ENCODE assay signal across 10 mouse cellular contexts in the genomic region with DNA sequence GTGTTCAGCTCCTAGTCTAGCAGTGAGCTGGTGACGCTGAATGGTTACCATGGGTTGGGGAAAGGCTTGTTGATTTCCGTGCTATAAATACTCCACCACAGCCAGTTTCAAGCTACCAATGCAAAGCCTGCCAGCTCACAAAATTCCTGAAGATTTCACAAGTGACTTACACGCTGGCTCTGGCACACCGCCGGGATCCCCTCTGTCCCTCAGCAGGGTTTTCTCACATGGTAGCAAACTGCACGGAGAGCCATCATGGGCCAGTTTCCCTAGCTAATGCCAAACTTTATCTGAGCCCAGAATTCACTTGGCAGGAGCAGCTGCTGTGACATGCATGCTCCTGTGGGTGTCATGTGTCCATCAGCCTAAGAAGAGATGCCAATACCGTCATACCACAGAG. TPM values are rescaled to one million over a fixed set of nuclear protein-coding genes. Genes with fewer than 3 reads are reported as not detected.
DNase-seq lines count a peak whose midpoint lies in the region; ATAC-seq lines count a peak whose summit lies in the region.
"Had no signal": no experiment of that assay in that cellular context is flagged by ENCODE, and none has a peak within 500 bp of the region (broad histone marks: within the 10 kb centered on the region; RNA-seq: fewer than 3 reads in every experiment).

No protein-coding gene starts in this region.

- DNase-seq in cerebellum, postnatal 36 days = peak; percentile 3 to 15
- DNase-seq in cerebellum, adult 9-10 months = no peak
- peak; percentile 50 for DNase-seq in adrenal gland, postnatal 10 days
- DNase-seq in left cerebral cortex, postnatal 36 days (ENCODE audit: low spot score in 2 of 2) = peak; percentile 13 to 19

- H3K4me2 ChIP-seq in heart, embryonic 13.5 days = peak overlapping the region; percentile 14
- no peak overlapping the region for H3K4me2 ChIP-seq in neural tube, embryonic 15.5 days
- H3K4me2 ChIP-seq in midbrain, embryonic 13.5 days (replicated peaks) = no peak overlapping the region
- H3K4me2 ChIP-seq: midbrain, embryonic 12.5 days had no signal

- H3K27ac ChIP-seq in heart, embryonic 13.5 days (replicated peaks) = peak overlapping the region; percentile 40
- H3K27ac ChIP-seq in neural tube, embryonic 15.5 days (replicated peaks) = no peak overlapping the region
- no peak overlapping the region for H3K27ac ChIP-seq in midbrain, embryonic 13.5 days
- H3K27ac ChIP-seq: midbrain, embryonic 12.5 days had no signal

- intact Hi-C loops in left cerebral cortex, postnatal 36 days (cut with DNase I) = no loop called here

- H3K4me3 ChIP-seq in heart, embryonic 13.5 days = peak overlapping the region; percentile 1; the same call in 1 of the 2 replicates
- no peak overlapping the region for H3K4me3 ChIP-seq in neural tube, embryonic 15.5 days (replicated peaks)
- H3K4me3 ChIP-seq in midbrain, embryonic 13.5 days (replicated peaks) = no peak overlapping the region
- H3K4me3 ChIP-seq: midbrain, embryonic 12.5 days had no signal

- no peaks in the 10 kb centered on the region for H3K36me3 ChIP-seq in heart, embryonic 13.5 days
- no peaks in the 10 kb centered on the region for H3K36me3 ChIP-seq in neural tube, embryonic 15.5 days
- H3K36me3 ChIP-seq in midbrain, embryonic 13.5 days = no peaks in the 10 kb centered on the region
- H3K36me3 ChIP-seq: midbrain, embryonic 12.5 days had no signal

- 0 out of 2 replicates have a peak, but pooled peaks cover 3% of the 10 kb centered on the region for H3K27me3 ChIP-seq in heart, embryonic 13.5 days (replicated peaks)
- no peaks in the 10 kb centered on the region; the same call in 1 of the 2 replicates for H3K27me3 ChIP-seq in neural tube, embryonic 15.5 days (replicated peaks)
- no peaks in the 10 kb centered on the region for H3K27me3 ChIP-seq in midbrain, embryonic 13.5 days
- H3K27me3 ChIP-seq: CH12.LX; midbrain, embryonic 12.5 days had no signal

- no peak overlapping the region for H3K9ac ChIP-seq in heart, embryonic 13.5 days
- no peak overlapping the region for H3K9ac ChIP-seq in neural tube, embryonic 15.5 days (replicated peaks)
- H3K9ac ChIP-seq in midbrain, embryonic 13.5 days (replicated peaks) = no peak overlapping the region
- H3K9ac ChIP-seq: midbrain, embryonic 12.5 days had no signal

- H3K4me1 ChIP-seq in heart, embryonic 13.5 days = peaks cover 12% of the 10 kb centered on the region
- no peaks in the 10 kb centered on the region for H3K4me1 ChIP-seq in neural tube, embryonic 15.5 days
- H3K4me1 ChIP-seq in midbrain, embryonic 13.5 days (replicated peaks) = no peaks in the 10 kb centered on the region

- no peaks in the 10 kb centered on the region for H3K9me3 ChIP-seq in heart, embryonic 13.5 days
- H3K9me3 ChIP-seq in neural tube, embryonic 15.5 days (replicated peaks) = no peaks in the 10 kb centered on the region
- no peaks in the 10 kb centered on the region; the same call in 1 of the 2 replicates for H3K9me3 ChIP-seq in midbrain, embryonic 13.5 days
- H3K9me3 ChIP-seq: midbrain, embryonic 12.5 days had no signal

- 36% methylated on average over 7 of the region's 7 CpGs for WGBS in heart, embryonic 13.5 days
- 74% methylated on average over 7 of the region's 7 CpGs for WGBS in neural tube, embryonic 15.5 days
- WGBS in midbrain, embryonic 13.5 days = 79% methylated on average over 7 of the region's 7 CpGs

- ATAC-seq in heart, embryonic 13.5 days (ENCODE audit: extremely low read depth, insufficient number of reproducible peaks, low FRiP score, low TSS enrichment) = peak; percentile 63; the same call in 1 of the 2 replicates
- no peak for ATAC-seq in neural tube, embryonic 15.5 days (ENCODE audit: low FRiP score)
- no peak for ATAC-seq in midbrain, embryonic 13.5 days
- no peak for ATAC-seq in erythroid progenitor cell, adult 5-6 weeks (replicated peaks; ENCODE audit: low FRiP score, poor library complexity, severe bottlenecking)

RNA-seq across cellular contexts. Expression of a gene that starts 36.4 kb away (rescaled TPM):
- total RNA-seq in adrenal gland, postnatal 10 days (2021) = 1 to 10 TPM; 3.2 to 4.5 TPM
- 0.13 TPM in 1 of 2 replicates, not detected in the other for polyA plus RNA-seq in heart, embryonic 13.5 days (2015; fragmentation: Nextera tagmentation; extraction: Ambion mirVana)
- not detected for total RNA-seq in left cerebral cortex, postnatal 36 days (2021)
- 0.18 and 1.3 TPM in 2 replicates for polyA plus RNA-seq in neural tube, embryonic 15.5 days (2015; fragmentation: Nextera tagmentation; extraction: Ambion mirVana)
- 0.36 TPM in 1 of 2 replicates, not detected in the other for polyA plus RNA-seq in midbrain, embryonic 13.5 days (2015; fragmentation: Nextera tagmentation; extraction: Ambion mirVana)
- 19.5 and 21.0 TPM in 2 replicates for total RNA-seq in erythroid progenitor cell, adult 5-6 weeks (2015; ENCODE audit: low replicate concordance)
- total RNA-seq in erythroid progenitor cell, adult 5-6 weeks (2017; ENCODE audit: low replicate concordance) = 5.4 and 6.7 TPM in 2 replicates

RNA-seq across cellular contexts. Expression of a gene that starts 41.5 kb away (rescaled TPM):
- total RNA-seq in adrenal gland, postnatal 10 days (2021) = under 1 TPM in 1 of 2 experiments, not detected in 1; 0.48 TPM
- 0.15 and 0.34 TPM in 2 replicates for polyA plus RNA-seq in heart, embryonic 13.5 days (2015; fragmentation: Nextera tagmentation; extraction: Ambion mirVana)
- total RNA-seq in left cerebral cortex, postnatal 36 days (2021) = under 1 TPM in 1 of 2 experiments, not detected in 1; 0.20 TPM
- polyA plus RNA-seq in neural tube, embryonic 15.5 days (2015; fragmentation: Nextera tagmentation; extraction: Ambion mirVana) = 0.45 TPM in 1 of 2 replicates, not detected in the other
- polyA plus RNA-seq in midbrain, embryonic 13.5 days (2015; fragmentation: Nextera tagmentation; extraction: Ambion mirVana) = 0.12 TPM in 1 of 2 replicates, not detected in the other
- 7.5 and 8.3 TPM in 2 replicates for total RNA-seq in erythroid progenitor cell, adult 5-6 weeks (2015; ENCODE audit: low replicate concordance)
- 3.1 and 13.2 TPM in 2 replicates for total RNA-seq in erythroid progenitor cell, adult 5-6 weeks (2017; ENCODE audit: low replicate concordance)
